Mouse (Mus musculus) neural tube, embryonic 14.5 days (tissue): ENCODE data around the gene Slc25a4. TPM values are rescaled to one million over a fixed set of nuclear protein-coding genes. Genes with fewer than 3 reads are reported as not detected.

Experiments
- ATAC-seq: fragments of 200-750 bp; cut with Nextera tagmentation; 2 replicates; pipeline ENCODE4 v1.8.0; 2017; ENCODE audit warnings: low read depth, mild to moderate bottlenecking, moderate TSS enrichment, moderate library complexity
- H3K27ac ChIP-seq: fragments of 300-500 bp; sonication (generic); 2 replicates; pipeline ENCODE4 v1.5.1; 2014; ENCODE audit warnings: low read depth, mild to moderate bottlenecking, control low read depth, low read length, moderate library complexity, mixed read lengths
- H3K27me3 ChIP-seq: fragments of 300-500 bp; sonication (generic); 2 replicates; pipeline ENCODE4 v1.6.1; 2014; ENCODE audit warnings: low read length; ENCODE audit not compliant: control insufficient read depth, insufficient read depth
- H3K36me3 ChIP-seq: fragments of 300-500 bp; sonication (generic); 2 replicates; pipeline ENCODE4 v1.6.1; 2014; ENCODE audit warnings: low read length, mixed read lengths; ENCODE audit not compliant: control insufficient read depth, insufficient read depth
- H3K4me1 ChIP-seq: fragments of 300-500 bp; sonication (generic); 2 replicates; pipeline ENCODE4 v1.6.1; 2014; ENCODE audit warnings: low read length; ENCODE audit not compliant: control insufficient read depth, insufficient read depth
- H3K4me2 ChIP-seq: fragments of 300-500 bp; sonication (generic); 2 replicates; pipeline ENCODE4 v1.6.1; 2014; ENCODE audit warnings: mild to moderate bottlenecking, low read depth, low read length, control low read depth
- H3K4me3 ChIP-seq: fragments of 300-500 bp; sonication (generic); 2 replicates; pipeline ENCODE4 v1.5.1; 2014; ENCODE audit warnings: low read depth, low read length, control low read depth, mixed read lengths
- H3K9ac ChIP-seq: fragments of 300-500 bp; sonication (generic); replicated peaks from 2 replicates; pipeline ENCODE4 v1.6.1; 2014; ENCODE audit warnings: low read depth, mild to moderate bottlenecking, control low read depth, low read length, mixed read lengths
- H3K9me3 ChIP-seq: fragments of 300-500 bp; sonication (generic); 2 replicates; pipeline ENCODE4 v1.6.1; 2016; ENCODE audit warnings: low read length; ENCODE audit not compliant: control insufficient read depth
- WGBS: fragments of 180-500 bp; shearing (Covaris S2); extraction: QIAGEN DNeasy Blood & Tissue Kit; methylation state at CpG from one replicate; pipeline ENCODE4 v1.1.7; 2014; 5-methylcytosine and 5-hydroxymethylcytosine counted together
- polyA plus RNA-seq: library from polyadenylated mRNA; unstranded; fragments of >200 nt; fragmentation: Nextera tagmentation; extraction: Ambion mirVana; gene quantifications from 2 replicates; pipeline ENCODE4 v1.2.1, GENCODE M21; 2014

Gene Slc25a4
- polyA plus RNA-seq, result 996 and 1,036 TPM in 2 replicates

DNA sequence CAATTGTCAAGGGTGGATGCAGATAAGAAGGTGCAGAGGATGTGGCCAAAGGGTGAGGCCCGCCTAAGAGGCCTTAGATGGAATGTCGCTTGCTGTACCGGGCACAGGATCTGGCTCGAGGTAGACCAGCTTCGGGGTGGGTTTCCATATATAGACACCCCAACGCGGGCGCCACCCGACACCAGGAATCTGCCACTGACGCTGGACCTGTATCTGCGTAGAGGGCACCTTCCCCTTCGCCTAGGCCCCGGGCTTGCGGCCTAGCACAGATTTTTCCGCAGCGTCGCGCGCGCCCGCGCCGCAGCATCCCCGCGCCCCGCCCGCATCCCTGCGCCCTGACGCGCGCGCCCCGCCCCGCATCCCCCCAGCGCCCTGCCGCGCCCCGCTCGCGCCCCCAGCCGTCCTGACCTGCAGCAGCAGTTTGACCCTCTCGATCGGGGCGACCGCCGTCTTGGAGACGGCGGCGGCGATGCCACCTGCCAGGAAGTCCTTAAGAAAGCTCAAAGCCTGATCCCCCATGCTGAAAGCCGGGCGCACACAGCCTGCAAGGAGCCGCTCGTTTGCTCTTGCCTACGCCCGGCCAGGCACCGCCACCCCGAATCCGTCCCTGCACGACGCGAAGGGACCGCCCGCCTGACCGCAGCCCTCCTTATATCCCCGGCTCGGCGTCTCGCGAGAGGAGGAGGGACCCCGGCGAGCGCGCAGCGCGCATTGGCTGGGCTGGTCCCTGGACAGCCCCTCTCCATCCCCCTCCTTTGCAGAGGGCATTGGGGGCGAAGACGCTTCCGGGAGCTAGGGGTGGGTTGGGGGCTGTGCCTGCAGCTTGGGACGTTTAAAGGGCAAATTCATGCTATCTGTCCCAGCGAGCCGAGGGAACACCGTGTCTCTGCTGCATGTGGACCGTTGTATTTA is at the start of gene Slc25a4:
Gene Slc25a4, minus strand, starts transcription at position 881 of the 912 bp plus-strand sequence.
- H3K9ac ChIP-seq, result peak within 1 kb of the TSS; percentile 80
- ATAC-seq, result peak; percentile 97
- under 1% methylated on average over 68 of the region's 84 CpGs for WGBS
- H3K4me1 ChIP-seq, result peaks cover 21% of the 10 kb centered on the region
- no peaks in the 10 kb centered on the region for H3K9me3 ChIP-seq
- H3K27me3 ChIP-seq, result no peaks in the 10 kb centered on the region
- H3K27ac ChIP-seq, result peak within 1 kb of the TSS; percentile 98
- peak within 1 kb of the TSS; percentile 83 for H3K4me2 ChIP-seq
- H3K4me3 ChIP-seq, result peak within 1 kb of the TSS; percentile 82
- H3K36me3 ChIP-seq, result peaks cover 30% of the 10 kb centered on the region; the same call in 1 of the 2 replicates

DNA sequence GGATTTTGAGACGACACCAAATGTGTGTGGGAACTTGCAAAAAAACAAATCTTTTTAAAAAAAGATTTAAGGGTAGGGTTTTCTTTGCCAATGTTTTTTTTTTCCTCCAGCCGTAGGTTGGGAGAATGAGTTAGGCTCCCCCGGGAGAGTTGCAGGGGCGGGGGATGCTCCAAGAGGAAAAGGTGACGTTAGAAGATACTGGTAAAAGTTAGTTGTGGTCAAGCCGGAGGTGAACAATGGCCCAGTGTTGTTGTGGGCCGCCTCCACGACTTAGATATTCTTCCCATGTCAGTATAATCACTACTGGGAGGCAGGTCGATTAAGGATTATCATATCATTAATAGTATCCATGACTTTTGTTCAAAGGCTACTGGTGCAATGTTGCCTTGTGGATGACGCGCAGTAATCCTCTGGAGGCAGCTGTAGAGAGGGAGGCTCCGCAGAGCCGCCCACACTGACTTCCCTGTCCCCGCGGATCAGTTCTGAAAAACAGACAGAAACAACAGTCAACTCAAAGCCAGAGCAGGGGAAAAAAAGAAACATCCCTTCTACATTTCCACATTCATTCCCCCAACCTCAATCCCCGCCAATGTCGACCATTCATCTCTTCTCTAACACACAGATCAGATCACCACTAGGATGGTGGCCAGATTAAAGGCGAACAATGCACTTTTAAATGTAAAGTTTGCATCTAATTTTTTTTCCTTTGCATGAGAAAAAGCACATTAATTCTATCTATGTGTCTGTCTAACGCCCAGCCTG is 47.0 kb upstream of the Slc25a4 start:
- Histone ChIP-seq H3K9me3 (no peaks in the 10 kb centered on the region), H3K36me3 (no peaks in the 10 kb centered on the region), H3K27ac (no peak overlapping the region), H3K9ac (no peak overlapping the region), H3K4me2 (no peak overlapping the region), H3K27me3 (no peaks in the 10 kb centered on the region), H3K4me1 (no peaks in the 10 kb centered on the region), H3K4me3 (no peak overlapping the region)
- no peak for ATAC-seq
- WGBS, result 47% methylated on average over 19 of the region's 19 CpGs

DNA sequence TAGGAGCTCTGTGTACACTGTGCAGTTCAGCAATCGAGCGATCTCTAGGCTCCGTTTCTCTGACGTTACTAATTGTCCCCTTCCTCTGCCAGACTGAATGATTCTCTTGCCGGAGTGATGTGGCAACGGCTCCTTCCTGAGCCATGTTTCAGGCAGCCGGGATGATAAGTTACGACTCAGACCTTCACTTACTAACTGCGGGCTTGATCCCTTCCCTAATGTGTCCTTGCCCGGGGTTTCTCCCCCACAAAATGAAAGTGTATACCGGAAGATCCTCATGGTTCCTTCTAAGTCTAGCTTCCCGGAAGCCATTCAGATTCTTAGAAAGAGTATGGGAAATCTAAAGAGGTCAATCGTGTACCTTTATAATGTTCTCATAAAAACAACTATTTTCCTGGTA is 41.4 kb upstream of the Slc25a4 start:
- no peak overlapping the region for H3K4me3 ChIP-seq

DNA sequence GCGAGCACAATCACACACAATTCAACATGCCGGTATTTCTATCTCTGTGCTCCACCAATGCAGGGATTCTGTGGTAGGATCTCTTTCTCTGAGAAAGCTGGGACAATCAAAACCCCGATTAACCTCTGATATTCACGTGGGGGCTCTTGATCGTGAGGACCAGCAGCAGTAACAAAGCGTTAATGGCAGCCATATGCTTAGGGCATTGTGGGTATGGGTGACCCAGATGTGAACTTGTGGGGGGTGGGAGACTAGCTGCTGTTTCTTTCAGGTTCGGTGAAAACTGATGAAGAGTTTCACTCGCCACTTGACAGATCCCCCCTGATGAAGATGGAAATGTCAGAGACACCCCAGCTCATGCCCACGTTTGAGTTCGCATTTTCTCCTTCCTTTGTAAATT is 40.5 kb upstream of the Slc25a4 start:
- Histone ChIP-seq H3K27ac (no peak overlapping the region), H3K36me3 (no peaks in the 10 kb centered on the region), H3K4me1 (no peaks in the 10 kb centered on the region), H3K9ac (no peak overlapping the region), H3K4me2 (no peak overlapping the region), H3K27me3 (no peaks in the 10 kb centered on the region), H3K9me3 (no peaks in the 10 kb centered on the region), H3K4me3 (no peak overlapping the region)
- WGBS, result 37% methylated on average over 10 of the region's 10 CpGs
- ATAC-seq, result no peak

More for the DNA sequence above, 41.4 kb upstream of the Slc25a4 start:
- H3K4me1 ChIP-seq, result no peaks in the 10 kb centered on the region
- no peaks in the 10 kb centered on the region for H3K9me3 ChIP-seq
- H3K4me2 ChIP-seq, result 0 out of 2 replicates have a peak overlapping the region, but pooled peaks have one; percentile 8
- H3K9ac ChIP-seq, result no peak overlapping the region
- no peak for ATAC-seq
- H3K36me3 ChIP-seq, result no peaks in the 10 kb centered on the region
- no peak overlapping the region for H3K27ac ChIP-seq
- H3K27me3 ChIP-seq, result no peaks in the 10 kb centered on the region
- WGBS, result 73% methylated on average over 13 of the region's 13 CpGs

DNA sequence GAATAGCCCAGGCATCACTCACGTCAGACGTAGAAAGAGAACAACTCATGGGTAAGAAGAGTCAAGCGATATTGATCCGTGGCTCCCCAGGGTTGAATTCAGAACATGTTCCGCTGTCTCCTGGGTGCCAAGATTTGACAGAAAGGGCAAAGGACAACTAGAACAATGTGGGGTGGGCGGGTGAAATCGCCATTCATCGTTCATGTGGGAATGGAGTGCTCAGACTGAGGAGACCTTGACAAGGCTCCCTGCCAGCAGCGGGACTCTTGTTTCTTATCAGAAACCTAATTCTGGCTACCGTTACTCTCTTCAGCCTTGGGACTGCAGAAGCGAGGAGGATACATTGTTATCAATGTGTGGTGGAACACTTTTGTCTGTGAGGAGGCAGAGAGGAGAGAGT is 35.3 kb upstream of the Slc25a4 start:
- Histone ChIP-seq H3K9me3 (no peaks in the 10 kb centered on the region), H3K4me2 (no peak overlapping the region), H3K36me3 (no peaks in the 10 kb centered on the region), H3K4me3 (no peak overlapping the region), H3K4me1 (no peaks in the 10 kb centered on the region), H3K9ac (no peak overlapping the region), H3K27ac (no peak overlapping the region), H3K27me3 (no peaks in the 10 kb centered on the region)
- 20% methylated on average over 11 of the region's 11 CpGs for WGBS
- no peak for ATAC-seq

DNA sequence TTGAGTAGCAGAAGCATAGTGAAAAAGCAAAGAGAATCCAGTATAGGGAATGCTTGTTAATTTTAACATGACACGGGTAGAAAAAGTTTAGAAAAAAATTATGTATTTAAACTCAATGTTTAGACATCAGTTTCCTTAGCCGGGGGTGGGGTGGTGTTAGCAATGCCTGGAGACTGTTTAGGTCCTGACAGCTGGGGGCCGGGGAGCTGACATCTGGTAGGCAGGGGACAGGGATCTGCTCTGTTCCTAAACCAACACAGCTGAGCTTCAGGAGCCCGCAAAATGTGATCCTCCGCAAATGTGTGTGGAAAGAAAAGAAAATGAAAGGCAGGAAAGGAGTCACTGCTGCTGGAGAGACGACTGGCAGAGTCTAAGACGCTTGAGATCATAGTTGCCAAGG is 31.9 kb upstream of the Slc25a4 start:
- no peaks in the 10 kb centered on the region for H3K27me3 ChIP-seq
- no peaks in the 10 kb centered on the region for H3K36me3 ChIP-seq
- 45% methylated on average over 7 of the region's 7 CpGs for WGBS
- H3K27ac ChIP-seq, result no peak overlapping the region
- H3K9me3 ChIP-seq, result no peaks in the 10 kb centered on the region
- H3K4me2 ChIP-seq, result no peak overlapping the region
- H3K4me3 ChIP-seq, result no peak overlapping the region
- H3K9ac ChIP-seq, result no peak overlapping the region
- H3K4me1 ChIP-seq, result no peaks in the 10 kb centered on the region
- no peak for ATAC-seq

DNA sequence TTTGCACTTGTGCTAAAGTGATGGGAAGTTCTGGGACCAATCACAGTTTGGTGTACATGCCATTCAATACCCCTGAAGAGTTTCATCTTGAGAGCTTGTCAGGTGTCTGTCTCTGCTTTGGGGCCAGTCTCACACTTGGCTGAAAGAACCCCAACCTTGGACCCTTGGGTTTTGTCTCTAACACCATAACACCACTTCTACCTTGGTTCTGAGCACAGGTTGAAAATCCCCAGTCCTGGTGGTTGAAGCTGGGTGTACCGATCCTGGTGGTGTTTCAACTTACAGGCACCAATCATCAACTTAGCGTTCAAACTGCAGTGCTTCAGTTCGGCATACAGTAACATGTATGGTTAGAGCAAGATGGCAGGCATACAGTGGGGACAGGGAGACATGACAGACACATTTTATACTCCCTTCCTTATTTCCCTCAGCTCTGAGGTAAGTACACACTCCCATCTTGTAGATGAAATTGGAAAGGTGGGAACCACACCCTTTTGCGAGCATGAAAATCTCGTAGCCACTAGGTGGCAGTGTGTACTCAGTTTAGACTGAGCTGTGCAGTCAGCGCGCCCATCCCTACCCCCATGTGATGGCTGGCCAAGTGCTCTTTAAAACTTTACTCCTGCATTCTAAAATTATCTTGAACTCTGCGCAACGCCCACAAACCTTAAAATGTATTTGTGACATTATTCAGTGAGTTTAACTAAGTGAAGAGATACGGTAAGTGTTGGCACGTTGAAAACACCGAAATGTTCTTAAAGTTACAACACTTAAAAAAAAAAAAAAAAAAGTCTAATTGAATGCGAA is 30.7 kb upstream of the Slc25a4 start:
- Histone ChIP-seq H3K9ac (no peak overlapping the region), H3K27me3 (no peaks in the 10 kb centered on the region), H3K9me3 (no peaks in the 10 kb centered on the region), H3K27ac (no peak overlapping the region), H3K4me2 (no peak overlapping the region), H3K4me3 (no peak overlapping the region), H3K36me3 (no peaks in the 10 kb centered on the region), H3K4me1 (no peaks in the 10 kb centered on the region)
- peak; percentile 89 for ATAC-seq
- 35% methylated on average over 13 of the region's 13 CpGs for WGBS

DNA sequence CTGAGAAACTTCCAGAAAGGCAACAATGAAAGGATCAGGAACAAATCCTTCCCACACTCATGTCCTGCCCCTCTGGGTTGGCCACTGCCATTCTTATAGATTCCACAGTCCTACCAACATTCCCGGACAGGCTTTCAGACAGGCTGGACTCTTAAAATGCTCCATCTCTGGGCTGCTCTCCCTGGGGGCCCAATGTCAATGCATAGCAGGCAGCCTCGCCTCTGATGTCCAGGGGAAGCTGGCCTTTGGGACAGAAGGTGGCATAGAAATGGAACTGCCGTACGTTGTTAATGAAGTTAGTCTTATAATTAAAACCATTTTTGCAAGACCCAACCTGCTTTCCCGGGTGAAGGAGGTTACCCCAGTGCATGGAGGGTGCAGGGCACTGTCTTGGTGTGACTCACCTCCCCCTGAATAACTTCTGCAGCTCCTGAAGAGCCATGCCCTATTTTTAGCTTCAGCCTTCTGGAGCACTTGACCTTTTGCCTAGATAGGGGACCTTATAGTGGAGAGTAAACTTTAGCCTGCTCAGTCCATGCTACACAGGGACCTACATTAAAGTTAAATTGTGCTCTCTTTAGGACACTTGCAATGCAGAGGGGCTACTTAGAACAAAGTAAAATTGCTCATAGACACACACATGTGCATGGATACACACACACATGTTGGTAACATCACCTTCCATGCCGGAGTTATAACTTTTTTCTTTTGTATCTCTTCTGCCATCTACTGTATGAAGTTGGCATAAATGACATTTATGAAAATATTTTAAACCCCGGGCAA is 25.5 kb upstream of the Slc25a4 start:
- no peak overlapping the region for H3K27ac ChIP-seq
- H3K36me3 ChIP-seq, result no peaks in the 10 kb centered on the region
- no peaks in the 10 kb centered on the region for H3K4me1 ChIP-seq
- H3K9me3 ChIP-seq, result no peaks in the 10 kb centered on the region
- no peak for ATAC-seq
- no peak overlapping the region for H3K4me2 ChIP-seq
- H3K27me3 ChIP-seq, result no peaks in the 10 kb centered on the region
- H3K4me3 ChIP-seq, result no peak overlapping the region
- no peak overlapping the region for H3K9ac ChIP-seq
- 72% methylated on average over 7 of the region's 7 CpGs for WGBS
